Mouse (Mus musculus): ENCODE measurements around the gene Abca13. TPM values are rescaled to one million over a fixed set of nuclear protein-coding genes. Genes with fewer than 3 reads are reported as not detected.

The Abca13 gene
- polyA plus RNA-seq, 1 experiment from 2014 or later = 0.15 TPM

DNA sequence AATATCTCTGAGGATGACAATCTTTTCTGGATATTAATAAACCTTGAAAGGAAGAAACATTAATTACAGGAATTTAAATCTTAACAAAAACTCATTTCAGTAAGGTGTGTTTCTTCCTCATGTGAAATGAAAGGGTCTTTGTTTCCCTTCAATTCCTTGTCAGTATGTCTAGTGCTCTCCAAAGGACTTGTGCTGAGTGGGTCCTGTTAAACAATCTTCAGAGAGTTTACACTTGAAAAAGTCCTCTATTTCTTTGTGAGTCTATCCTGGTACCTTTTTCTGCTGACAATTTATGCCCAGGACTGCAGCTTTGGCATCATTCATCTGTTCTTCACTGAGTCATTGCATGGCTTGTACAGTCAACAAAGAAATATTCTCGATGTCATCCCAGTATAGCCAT is 539.6 kb downstream of the Abca13 start:
- no peaks in the 10 kb centered on the region for H3K4me1 ChIP-seq (ENCODE audit: control insufficient read depth, insufficient read depth, low read length)
- H3K27me3 ChIP-seq (ENCODE audit: control insufficient read depth, insufficient read depth, low read length) = no peaks in the 10 kb centered on the region
- WGBS = 84% methylated on average over 1 of the region's 1 CpGs
- no peak overlapping the region for H3K27ac ChIP-seq (ENCODE audit: low read length)
- H3K4me2 ChIP-seq (ENCODE audit: low read depth, low read length) = no peak overlapping the region
- no peaks in the 10 kb centered on the region for H3K36me3 ChIP-seq (ENCODE audit: control insufficient read depth, insufficient read depth, low read length)
- H3K4me3 ChIP-seq (replicated peaks; ENCODE audit: low read length) = no peak overlapping the region
- H3K9me3 ChIP-seq (replicated peaks; ENCODE audit: control insufficient read depth, low read length) = no peaks in the 10 kb centered on the region
- no peak for ATAC-seq (ENCODE audit: insufficient read depth, low FRiP score)
- H3K9ac ChIP-seq (ENCODE audit: low read length) = no peak overlapping the region

Other genes with a start within 250 kb of the Abca13 start
- gene Pkd1l1, start 218.7 kb upstream of the Abca13 start, polyA plus RNA-seq (2015; fragmentation: Nextera tagmentation; extraction: Ambion mirVana) = 0.09 TPM in 2 replicates
- gene Hus1, start 180.8 kb upstream of the Abca13 start, polyA plus RNA-seq (2015; fragmentation: Nextera tagmentation; extraction: Ambion mirVana) = 15.0 and 15.5 TPM in 2 replicates
- 1.4 and 2.4 TPM in 2 replicates for gene Gm11992, start 143.3 kb upstream of the Abca13 start, polyA plus RNA-seq (2015; fragmentation: Nextera tagmentation; extraction: Ambion mirVana)
- gene Sun3, start 143.0 kb upstream of the Abca13 start, polyA plus RNA-seq (2015; fragmentation: Nextera tagmentation; extraction: Ambion mirVana) = 0.15 and 0.84 TPM in 2 replicates
- gene Upp1, start 73.8 kb upstream of the Abca13 start, polyA plus RNA-seq (2015; fragmentation: Nextera tagmentation; extraction: Ambion mirVana) = 14.1 and 17.3 TPM in 2 replicates